Mouse (Mus musculus): ENCODE data around the gene Iqgap1. TPM values are rescaled to one million over a fixed set of nuclear protein-coding genes. Genes with fewer than 3 reads are reported as not detected.
A peak's percentile ranks its signal among the peaks of the same experiment; 100 is the strongest.

The Iqgap1 gene
- polyA plus RNA-seq, 1 experiment from 2014 or later, result 99.2 TPM

GRCm38 (mm10) chr7:80732986-80733385, 92.8 kb downstream of the Iqgap1 start:
- Histone ChIP-seq H3K9me3 (replicated peaks; ENCODE audit: control insufficient read depth, low read length) (no peaks in the 10 kb centered on the region), H3K4me2 (ENCODE audit: low read depth, low read length) (no peak overlapping the region), H3K27ac (ENCODE audit: low read length) (no peak overlapping the region), H3K9ac (ENCODE audit: low read length) (no peak overlapping the region), H3K36me3 (ENCODE audit: control insufficient read depth, insufficient read depth, low read length) (peaks cover 23% of the 10 kb centered on the region), H3K4me1 (ENCODE audit: control insufficient read depth, insufficient read depth, low read length) (no peaks in the 10 kb centered on the region), H3K4me3 (replicated peaks; ENCODE audit: low read length) (no peak overlapping the region), H3K27me3 (ENCODE audit: control insufficient read depth, insufficient read depth, low read length) (no peaks in the 10 kb centered on the region)
- ATAC-seq (ENCODE audit: insufficient read depth, low FRiP score), result no peak
- WGBS, result 77% methylated on average over 11 of the region's 11 CpGs

- H3K9me3 ChIP-seq (replicated peaks; ENCODE audit: control insufficient read depth, low read length), result no peaks in the 10 kb centered on the region
- no peak overlapping the region for H3K4me2 ChIP-seq (ENCODE audit: low read depth, low read length)
- WGBS, result 23% methylated on average over 8 of the region's 8 CpGs
- no peak overlapping the region for H3K4me3 ChIP-seq (replicated peaks; ENCODE audit: low read length)
- H3K9ac ChIP-seq (ENCODE audit: low read length), result no peak overlapping the region
- ATAC-seq (ENCODE audit: insufficient read depth, low FRiP score), result peak; percentile 51; the same call in 1 of the 2 replicates
- no peaks in the 10 kb centered on the region for H3K27me3 ChIP-seq (ENCODE audit: control insufficient read depth, insufficient read depth, low read length)
- H3K4me1 ChIP-seq (ENCODE audit: control insufficient read depth, insufficient read depth, low read length), result no peaks in the 10 kb centered on the region
- peaks cover 24% of the 10 kb centered on the region for H3K36me3 ChIP-seq (ENCODE audit: control insufficient read depth, insufficient read depth, low read length)
- H3K27ac ChIP-seq (ENCODE audit: low read length), result no peak overlapping the region
These were observed 96.1 kb downstream of the Iqgap1 start for GRCm38 (mm10) chr7:80729662-80730061.

GRCm38 (mm10) chr7:80721041-80721440, 104.7 kb downstream of the Iqgap1 start:
- Histone ChIP-seq H3K9me3 (replicated peaks; ENCODE audit: control insufficient read depth, low read length) (no peaks in the 10 kb centered on the region), H3K9ac (ENCODE audit: low read length) (no peak overlapping the region), H3K4me2 (ENCODE audit: low read depth, low read length) (no peak overlapping the region), H3K4me3 (replicated peaks; ENCODE audit: low read length) (no peak overlapping the region), H3K27me3 (ENCODE audit: control insufficient read depth, insufficient read depth, low read length) (no peaks in the 10 kb centered on the region), H3K36me3 (ENCODE audit: control insufficient read depth, insufficient read depth, low read length) (0 out of 2 replicates have a peak, but pooled peaks cover 15% of the 10 kb centered on the region), H3K27ac (ENCODE audit: low read length) (no peak overlapping the region), H3K4me1 (ENCODE audit: control insufficient read depth, insufficient read depth, low read length) (no peaks in the 10 kb centered on the region)
- 63% methylated on average over 9 of the region's 9 CpGs for WGBS
- ATAC-seq (ENCODE audit: insufficient read depth, low FRiP score), result no peak

- no peaks in the 10 kb centered on the region for H3K9me3 ChIP-seq (replicated peaks; ENCODE audit: control insufficient read depth, low read length)
- no peaks in the 10 kb centered on the region for H3K27me3 ChIP-seq (ENCODE audit: control insufficient read depth, insufficient read depth, low read length)
- no peak for ATAC-seq (ENCODE audit: insufficient read depth, low FRiP score)
- 94% methylated on average over 7 of the region's 7 CpGs for WGBS
- H3K4me3 ChIP-seq (replicated peaks; ENCODE audit: low read length), result no peak overlapping the region
- H3K36me3 ChIP-seq (ENCODE audit: control insufficient read depth, insufficient read depth, low read length), result 0 out of 2 replicates have a peak, but pooled peaks cover 13% of the 10 kb centered on the region
- H3K27ac ChIP-seq (ENCODE audit: low read length), result no peak overlapping the region
- no peak overlapping the region for H3K9ac ChIP-seq (ENCODE audit: low read length)
- no peaks in the 10 kb centered on the region for H3K4me1 ChIP-seq (ENCODE audit: control insufficient read depth, insufficient read depth, low read length)
- no peak overlapping the region for H3K4me2 ChIP-seq (ENCODE audit: low read depth, low read length)
These were observed 106.2 kb downstream of the Iqgap1 start for GRCm38 (mm10) chr7:80719582-80719981.

GRCm38 (mm10) chr7:80719038-80719437, 106.7 kb downstream of the Iqgap1 start:
- WGBS, result 81% methylated on average over 2 of the region's 2 CpGs
- Histone ChIP-seq H3K36me3 (ENCODE audit: control insufficient read depth, insufficient read depth, low read length) (0 out of 2 replicates have a peak, but pooled peaks cover 13% of the 10 kb centered on the region), H3K9me3 (replicated peaks; ENCODE audit: control insufficient read depth, low read length) (no peaks in the 10 kb centered on the region)

GRCm38 (mm10) chr7:80718471-80718870, 107.3 kb downstream of the Iqgap1 start:
- Histone ChIP-seq H3K4me3 (replicated peaks; ENCODE audit: low read length) (no peak overlapping the region), H3K27ac (ENCODE audit: low read length) (no peak overlapping the region), H3K36me3 (ENCODE audit: control insufficient read depth, insufficient read depth, low read length) (0 out of 2 replicates have a peak, but pooled peaks cover 15% of the 10 kb centered on the region), H3K27me3 (ENCODE audit: control insufficient read depth, insufficient read depth, low read length) (no peaks in the 10 kb centered on the region), H3K9me3 (replicated peaks; ENCODE audit: control insufficient read depth, low read length) (no peaks in the 10 kb centered on the region), H3K9ac (ENCODE audit: low read length) (no peak overlapping the region), H3K4me2 (ENCODE audit: low read depth, low read length) (no peak overlapping the region), H3K4me1 (ENCODE audit: control insufficient read depth, insufficient read depth, low read length) (no peaks in the 10 kb centered on the region)
- 87% methylated on average over 8 of the region's 8 CpGs for WGBS
- 0 out of 2 replicates have a peak, but pooled peaks have one; percentile 50 for ATAC-seq (ENCODE audit: insufficient read depth, low FRiP score)

More at GRCm38 (mm10) chr7:80719038-80719437, 106.7 kb downstream of the Iqgap1 start:
- Histone ChIP-seq H3K4me2 (ENCODE audit: low read depth, low read length) (no peak overlapping the region), H3K4me3 (replicated peaks; ENCODE audit: low read length) (no peak overlapping the region), H3K27me3 (ENCODE audit: control insufficient read depth, insufficient read depth, low read length) (no peaks in the 10 kb centered on the region), H3K27ac (ENCODE audit: low read length) (no peak overlapping the region), H3K4me1 (ENCODE audit: control insufficient read depth, insufficient read depth, low read length) (no peaks in the 10 kb centered on the region), H3K9ac (ENCODE audit: low read length) (no peak overlapping the region)
- ATAC-seq (ENCODE audit: insufficient read depth, low FRiP score), result no peak

- Histone ChIP-seq H3K4me3 (replicated peaks; ENCODE audit: low read length) (no peak overlapping the region), H3K36me3 (ENCODE audit: control insufficient read depth, insufficient read depth, low read length) (0 out of 2 replicates have a peak, but pooled peaks cover 20% of the 10 kb centered on the region), H3K27ac (ENCODE audit: low read length) (no peak overlapping the region), H3K4me2 (ENCODE audit: low read depth, low read length) (no peak overlapping the region), H3K4me1 (ENCODE audit: control insufficient read depth, insufficient read depth, low read length) (no peaks in the 10 kb centered on the region), H3K27me3 (ENCODE audit: control insufficient read depth, insufficient read depth, low read length) (no peaks in the 10 kb centered on the region), H3K9ac (ENCODE audit: low read length) (no peak overlapping the region), H3K9me3 (replicated peaks; ENCODE audit: control insufficient read depth, low read length) (no peaks in the 10 kb centered on the region)
- no peak for ATAC-seq (ENCODE audit: insufficient read depth, low FRiP score)
- WGBS, result 69% methylated on average over 9 of the region's 9 CpGs
These were observed 109.0 kb downstream of the Iqgap1 start for GRCm38 (mm10) chr7:80716758-80717157.

GRCm38 (mm10) chr7:80715306-80715705, 110.5 kb downstream of the Iqgap1 start:
- Histone ChIP-seq H3K4me2 (ENCODE audit: low read depth, low read length) (no peak overlapping the region), H3K27me3 (ENCODE audit: control insufficient read depth, insufficient read depth, low read length) (no peaks in the 10 kb centered on the region), H3K27ac (ENCODE audit: low read length) (no peak overlapping the region), H3K4me3 (replicated peaks; ENCODE audit: low read length) (no peak overlapping the region), H3K9me3 (replicated peaks; ENCODE audit: control insufficient read depth, low read length) (no peaks in the 10 kb centered on the region), H3K9ac (ENCODE audit: low read length) (no peak overlapping the region), H3K4me1 (ENCODE audit: control insufficient read depth, insufficient read depth, low read length) (no peaks in the 10 kb centered on the region), H3K36me3 (ENCODE audit: control insufficient read depth, insufficient read depth, low read length) (0 out of 2 replicates have a peak, but pooled peaks cover 20% of the 10 kb centered on the region)
- 91% methylated on average over 7 of the region's 7 CpGs for WGBS
- ATAC-seq (ENCODE audit: insufficient read depth, low FRiP score), result peak; percentile 13; the same call in 1 of the 2 replicates

GRCm38 (mm10) chr7:80711496-80711895, 114.3 kb downstream of the Iqgap1 start:
- Histone ChIP-seq H3K36me3 (ENCODE audit: control insufficient read depth, insufficient read depth, low read length) (0 out of 2 replicates have a peak, but pooled peaks cover 11% of the 10 kb centered on the region), H3K4me3 (replicated peaks; ENCODE audit: low read length) (no peak overlapping the region), H3K4me2 (ENCODE audit: low read depth, low read length) (no peak overlapping the region), H3K9me3 (replicated peaks; ENCODE audit: control insufficient read depth, low read length) (no peaks in the 10 kb centered on the region), H3K4me1 (ENCODE audit: control insufficient read depth, insufficient read depth, low read length) (no peaks in the 10 kb centered on the region), H3K27ac (ENCODE audit: low read length) (no peak overlapping the region), H3K9ac (ENCODE audit: low read length) (no peak overlapping the region), H3K27me3 (ENCODE audit: control insufficient read depth, insufficient read depth, low read length) (no peaks in the 10 kb centered on the region)
- ATAC-seq (ENCODE audit: insufficient read depth, low FRiP score), result no peak
- 68% methylated on average over 8 of the region's 8 CpGs for WGBS
